Mouse (Mus musculus): Measurements from ENCODE around the gene Enpp7.

DNA sequence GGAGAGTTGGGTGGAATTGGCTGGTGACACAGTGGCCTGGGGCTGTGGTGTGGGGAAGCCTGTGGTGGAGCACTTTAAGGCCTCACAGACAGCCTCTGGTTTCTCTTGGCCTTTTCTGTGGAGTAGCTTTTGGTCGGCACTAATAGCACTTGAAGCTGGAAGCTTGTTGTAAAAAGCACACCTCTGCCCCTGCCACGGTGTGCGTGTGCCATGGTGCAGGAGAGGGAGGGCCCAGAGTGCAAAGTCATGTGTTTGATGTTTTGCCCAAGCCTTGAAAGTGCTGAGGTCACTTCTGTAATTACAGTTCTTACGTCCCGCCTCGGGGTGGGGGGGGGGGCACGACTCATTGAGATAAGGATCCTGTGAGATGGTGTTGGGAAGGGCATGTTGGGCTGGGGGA is 36.3 kb downstream of the Enpp7 start:
- TF ChIP-seq TAL1 (IDR thresholded peaks at IDR 0.05; ENCODE audit: low read length) (no peak), GATA1 (IDR thresholded peaks at IDR 0.05; ENCODE audit: low read length) (no peak)
